ENCODE assay signal across 21 mouse cellular contexts in the genomic region with DNA sequence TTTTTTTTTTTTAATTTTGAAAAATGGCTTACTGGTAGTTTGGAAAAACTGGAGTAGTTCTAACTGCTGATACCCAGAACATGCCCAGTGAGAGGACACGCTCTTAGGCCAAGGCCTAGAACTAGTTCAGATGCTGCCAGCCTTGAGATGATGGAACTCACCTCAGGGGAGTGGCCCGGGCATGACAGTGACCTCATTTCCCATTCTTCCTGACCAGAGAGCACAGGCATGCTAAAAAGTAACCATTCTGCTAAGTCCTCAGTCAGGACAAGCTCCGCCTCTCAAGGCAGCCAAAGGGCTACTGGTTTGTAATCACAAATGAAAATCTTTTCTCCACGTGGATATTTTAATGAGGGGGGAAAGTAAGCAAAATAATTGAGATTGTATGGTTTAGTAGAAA. TPM values are rescaled to one million over a fixed set of nuclear protein-coding genes. Genes with fewer than 3 reads are reported as not detected.
DNase-seq lines count a peak whose midpoint lies in the region; ATAC-seq and TF ChIP-seq lines count a peak whose summit lies in the region.
"Had no signal": no experiment of that assay in that cellular context is flagged by ENCODE, and none has a peak within 500 bp of the region (broad histone marks: within the 10 kb centered on the region; RNA-seq: fewer than 3 reads in every experiment).

No protein-coding gene starts in this region.

- no peak overlapping the region for H3K27ac ChIP-seq in kidney, adult 2 months (ENCODE audit: insufficient read depth, low read depth, low read length)
- H3K27ac ChIP-seq in kidney, embryonic 15.5 days: no peak overlapping the region
- H3K27ac ChIP-seq: embryonic facial prominence, embryonic 15.5 days; forebrain, embryonic 10.5 days; gastrocnemius, adult 2 months; hindbrain, embryonic 10.5 days; hindbrain, embryonic 14.5 days had no signal

- TF ChIP-seq POLR2A in kidney, adult 2 months (IDR thresholded peaks at IDR 0.05; ENCODE audit: low read depth, low read length): no peak

- TF ChIP-seq CTCF in kidney, adult 2 months (conservative IDR thresholded peaks at IDR 0.05; ENCODE audit: insufficient read depth, insufficient read length, low read depth, low read length): no peak

- ATAC-seq in kidney, embryonic 15.5 days (replicated peaks; ENCODE audit: low FRiP score): no peak
- ATAC-seq: forebrain, embryonic 14.5 days had no signal

- H3K4me2 ChIP-seq in kidney, embryonic 15.5 days: no peak overlapping the region
- H3K4me2 ChIP-seq: embryonic facial prominence, embryonic 15.5 days; heart, embryonic 12.5 days; hindbrain, embryonic 14.5 days had no signal

- H3K4me1 ChIP-seq in kidney, adult 2 months (ENCODE audit: control insufficient read depth, insufficient read depth, low read length): peaks cover 3% of the 10 kb centered on the region; the same call in 1 of the 2 replicates
- 0 out of 2 replicates have a peak, but pooled peaks cover 4% of the 10 kb centered on the region for H3K4me1 ChIP-seq in kidney, embryonic 15.5 days
- H3K4me1 ChIP-seq: embryonic facial prominence, embryonic 15.5 days; hindbrain, embryonic 10.5 days had no signal

- peak; percentile 19 for DNase-seq in adrenal gland, adult 2 months
- no peak for DNase-seq in adrenal gland, postnatal 25 days
- DNase-seq in kidney, adult 2 months: peak; percentile 82
- DNase-seq in kidney, postnatal 25 days: peak; percentile 35 to 73
- no peak for DNase-seq in kidney, postnatal 4 days
- DNase-seq in Muller cell, postnatal 12 days (ENCODE audit: inconsistent ontology term): peak; percentile 44
- DNase-seq in cerebellum, adult 8-10 months: no peak
- DNase-seq: cerebellum, adult 18-20 months; cerebellum, postnatal 14 days; embryo, embryonic 11 days; gastrocnemius, adult 2 months; gastrocnemius, postnatal 25 days had no signal

- no peak overlapping the region for H3K9ac ChIP-seq in kidney, embryonic 15.5 days
- H3K9ac ChIP-seq: embryonic facial prominence, embryonic 15.5 days; heart, embryonic 12.5 days; hindbrain, embryonic 14.5 days had no signal

- H3K27me3 ChIP-seq in kidney, adult 2 months (replicated peaks; ENCODE audit: control insufficient read depth, insufficient read depth, low read length): no peaks in the 10 kb centered on the region
- H3K27me3 ChIP-seq in kidney, embryonic 15.5 days: no peaks in the 10 kb centered on the region
- H3K27me3 ChIP-seq: CH12.LX; embryonic facial prominence, embryonic 15.5 days had no signal

- no peaks in the 10 kb centered on the region for H3K36me3 ChIP-seq in kidney, adult 2 months (ENCODE audit: control insufficient read depth, insufficient read depth, low read length)
- H3K36me3 ChIP-seq in kidney, embryonic 15.5 days: no peaks in the 10 kb centered on the region
- H3K36me3 ChIP-seq: embryonic facial prominence, embryonic 15.5 days; forebrain, embryonic 10.5 days; heart, embryonic 12.5 days; hindbrain, embryonic 10.5 days had no signal

- H3K9me3 ChIP-seq in kidney, embryonic 15.5 days (replicated peaks): no peaks in the 10 kb centered on the region
- H3K9me3 ChIP-seq: embryonic facial prominence, embryonic 15.5 days; forebrain, embryonic 10.5 days; heart, embryonic 12.5 days; hindbrain, embryonic 10.5 days had no signal

- WGBS in kidney, adult 2 months: 39% methylated on average over 4 of the region's 4 CpGs
- 63% methylated on average over 4 of the region's 4 CpGs for WGBS in kidney, embryonic 15.5 days

- no peak overlapping the region for H3K4me3 ChIP-seq in kidney, adult 2 months (ENCODE audit: insufficient read depth, low read depth, low read length)
- no peak overlapping the region for H3K4me3 ChIP-seq in kidney, embryonic 15.5 days (replicated peaks)
- H3K4me3 ChIP-seq: embryonic facial prominence, embryonic 15.5 days; erythroblast, embryonic 14.5 days; forebrain, embryonic 10.5 days; gastrocnemius, adult 2 months; heart, embryonic 12.5 days; hindbrain, embryonic 10.5 days had no signal

RNA-seq across cellular contexts. Expression of gene Gkap1, which starts 6.4 kb away (rescaled TPM):
- 10 to 100 TPM; 48.1 to 53.5 TPM for total RNA-seq in adrenal gland, adult 2 months (2021)
- 12.1 and 20.3 TPM in 2 replicates for polyA plus RNA-seq in adrenal gland, adult 2 months (2012; rRNA removed)
- 43.8 and 47.3 TPM in 2 replicates for total RNA-seq in adrenal gland, postnatal 25 days (2021)
- polyA plus RNA-seq in kidney, adult 2 months (2012; rRNA removed): 11.0 and 11.9 TPM in 2 replicates
- 28.3 and 29.9 TPM in 2 replicates for polyA plus RNA-seq in kidney, embryonic 15.5 days (2015; fragmentation: Nextera tagmentation; extraction: Ambion mirVana)

Comparison
In these comparisons a context has a peak if more than half of its experiments do, and no peak if none do; other contexts are left out.
1. DNase-seq: peak in adrenal gland, adult 2 months (single experiment), kidney, adult 2 months (single experiment), kidney, postnatal 25 days (2 of 2) and Muller cell, postnatal 12 days (single experiment); none in adrenal gland, postnatal 25 days (single experiment), kidney, postnatal 4 days (0 of 2) and cerebellum, adult 8-10 months (single experiment).